Mouse (Mus musculus) liver, embryonic 12.5 days (tissue): ENCODE measurements around the gene Syn2. TPM values are rescaled to one million over a fixed set of nuclear protein-coding genes. Genes with fewer than 3 reads are reported as not detected.

Source experiments
- ATAC-seq: fragments of 200-750 bp; cut with Nextera tagmentation; 2 replicates; pipeline ENCODE4 v1.8.0; 2017; ENCODE audit warnings: moderate number of reproducible peaks, mild to moderate bottlenecking, moderate library complexity
- H3K27ac ChIP-seq: fragments of 300-500 bp; sonication (generic); 2 replicates; pipeline ENCODE4 v1.5.1; 2016; ENCODE audit warnings: mild to moderate bottlenecking
- H3K27me3 ChIP-seq: fragments of 300-500 bp; sonication (generic); replicated peaks from 2 replicates; pipeline ENCODE4 v1.6.1; 2016; ENCODE audit warnings: mild to moderate bottlenecking, moderate library complexity
- H3K36me3 ChIP-seq: fragments of 300-500 bp; sonication (generic); 2 replicates; pipeline ENCODE4 v1.6.1; 2016; ENCODE audit warnings: mild to moderate bottlenecking, moderate library complexity
- H3K4me1 ChIP-seq: fragments of 300-500 bp; sonication (generic); 2 replicates; pipeline ENCODE4 v1.6.1; 2016
- H3K4me2 ChIP-seq: fragments of 300-500 bp; sonication (generic); 2 replicates; pipeline ENCODE4 v1.6.1; 2016; ENCODE audit warnings: mild to moderate bottlenecking, moderate library complexity
- H3K4me3 ChIP-seq: fragments of 300-500 bp; sonication (generic); 2 replicates; pipeline ENCODE4 v1.5.1; 2016; ENCODE audit warnings: mild to moderate bottlenecking, moderate library complexity
- H3K9ac ChIP-seq: fragments of 300-500 bp; sonication (generic); 2 replicates; pipeline ENCODE4 v1.6.1; 2016; ENCODE audit warnings: mild to moderate bottlenecking, moderate library complexity
- H3K9me3 ChIP-seq: fragments of 300-500 bp; sonication (generic); replicated peaks from 2 replicates; pipeline ENCODE4 v1.6.1; 2016; ENCODE audit warnings: mild to moderate bottlenecking, moderate library complexity
- WGBS: fragments of 180-500 bp; shearing (Covaris S2); methylation state at CpG from one replicate; pipeline ENCODE4 v1.1.7; 2016; ENCODE audit not compliant: insufficient replicate concordance; 5-methylcytosine and 5-hydroxymethylcytosine counted together
- microRNA-seq: library from miRNA; unstranded; fragments of <30 nt; microRNA quantifications from one replicate; pipeline ENCODE4, GENCODE M21; 2017
- polyA plus RNA-seq: library from polyadenylated mRNA; unstranded; fragments of >200 nt; fragmentation: Nextera tagmentation; extraction: Ambion mirVana; gene quantifications from 2 replicates; pipeline ENCODE4 v1.2.1, GENCODE M21; 2016

The Syn2 gene
- polyA plus RNA-seq, 1 experiment from 2014 or later = not detected

DNA sequence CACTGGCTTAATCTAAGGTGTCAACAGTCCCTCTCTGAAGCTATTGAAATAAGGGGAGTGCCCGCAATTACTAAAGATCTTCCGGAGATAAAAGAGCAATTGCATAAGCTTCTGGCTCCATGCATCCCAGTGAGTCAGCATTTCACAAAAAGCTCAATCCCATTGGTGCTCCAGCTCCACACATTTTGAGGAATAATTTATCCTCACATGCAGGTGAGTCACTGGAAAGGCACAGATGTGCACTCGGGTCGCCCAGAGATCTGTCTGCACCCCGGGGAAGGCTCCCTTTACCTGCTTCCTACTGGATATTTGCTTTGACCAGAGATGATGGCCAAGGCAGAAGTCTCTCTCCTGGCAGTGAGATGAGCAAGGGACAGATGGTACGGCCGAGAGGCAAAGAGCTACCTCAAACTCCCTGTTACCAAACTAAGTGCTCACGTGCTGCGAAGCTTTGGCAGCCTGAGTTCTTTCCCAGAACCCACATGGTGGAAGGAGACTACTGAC is 178.6 kb downstream of the Syn2 start:
- Histone ChIP-seq H3K4me3 (no peak overlapping the region), H3K27me3 (no peaks in the 10 kb centered on the region), H3K27ac (no peak overlapping the region), H3K4me1 (no peaks in the 10 kb centered on the region), H3K9me3 (no peaks in the 10 kb centered on the region), H3K36me3 (no peaks in the 10 kb centered on the region), H3K9ac (no peak overlapping the region), H3K4me2 (no peak overlapping the region)
- ATAC-seq = no peak
- WGBS = 66% methylated on average over 9 of the region's 9 CpGs

DNA sequence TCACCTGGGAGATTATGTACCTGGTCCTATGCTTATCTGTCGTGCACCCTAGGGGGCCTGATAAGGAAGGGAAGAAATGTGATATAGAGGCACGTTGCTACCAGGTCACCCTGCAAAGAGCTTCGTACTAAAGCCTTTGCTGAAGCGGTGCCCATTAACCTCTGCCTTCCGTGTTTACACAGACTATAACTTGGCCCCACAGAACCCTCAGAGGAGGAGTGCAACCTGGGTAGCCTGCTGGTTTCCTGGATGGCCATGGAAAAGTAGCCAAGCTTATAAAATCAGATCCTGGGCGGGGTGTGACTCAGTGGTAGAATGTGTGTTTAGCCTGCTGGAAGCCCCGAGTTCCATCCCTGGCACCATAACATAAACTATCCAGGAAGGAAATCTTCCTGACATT is 179.2 kb downstream of the Syn2 start:
- Histone ChIP-seq H3K4me3 (no peak overlapping the region), H3K9ac (no peak overlapping the region), H3K4me1 (no peaks in the 10 kb centered on the region), H3K9me3 (no peaks in the 10 kb centered on the region), H3K27ac (no peak overlapping the region), H3K36me3 (no peaks in the 10 kb centered on the region), H3K4me2 (no peak overlapping the region), H3K27me3 (no peaks in the 10 kb centered on the region)
- 58% methylated on average over 7 of the region's 7 CpGs for WGBS
- no peak for ATAC-seq

DNA sequence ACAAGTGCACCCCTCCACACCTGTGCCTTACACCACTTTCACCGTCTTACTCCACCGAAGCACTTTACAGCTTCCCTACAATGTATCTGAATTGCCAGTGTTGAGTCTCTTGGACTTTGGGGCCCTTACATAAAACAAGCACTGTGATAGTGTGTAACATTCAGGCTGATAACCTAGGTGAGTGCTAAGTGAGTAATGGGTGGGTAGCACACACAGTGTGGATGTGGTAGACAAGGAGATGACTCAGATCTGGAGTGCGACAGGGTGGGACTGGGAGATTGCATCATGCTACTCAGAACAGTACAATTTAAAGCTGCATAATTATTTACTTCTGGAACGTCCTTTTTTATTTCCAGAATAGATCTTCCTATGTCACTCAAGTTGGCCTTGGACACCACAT is 181.1 kb downstream of the Syn2 start:
- Histone ChIP-seq H3K9me3 (no peaks in the 10 kb centered on the region), H3K9ac (no peak overlapping the region), H3K27ac (no peak overlapping the region), H3K4me2 (no peak overlapping the region), H3K4me3 (no peak overlapping the region), H3K4me1 (no peaks in the 10 kb centered on the region), H3K36me3 (no peaks in the 10 kb centered on the region), H3K27me3 (no peaks in the 10 kb centered on the region)
- no peak for ATAC-seq
- 62% methylated on average over 4 of the region's 4 CpGs for WGBS

DNA sequence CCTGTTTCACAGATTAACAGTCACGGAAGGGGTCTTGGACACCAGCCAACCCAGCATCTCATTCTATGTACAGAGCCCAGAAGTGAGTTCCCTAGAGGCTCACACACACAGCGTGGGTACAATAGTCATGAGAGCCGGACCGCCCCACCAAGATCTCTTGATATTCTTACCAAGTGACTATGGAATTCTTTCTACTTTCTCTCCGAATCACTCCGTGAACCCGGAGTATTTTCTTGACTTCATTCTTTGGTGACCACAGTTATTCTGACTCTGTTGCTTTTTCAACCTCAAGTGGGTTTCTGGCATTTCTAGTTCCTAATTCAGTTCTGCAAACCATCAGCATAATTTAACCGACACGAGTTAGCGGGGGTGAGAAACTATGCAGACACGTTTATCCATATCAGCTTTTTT is 182.1 kb downstream of the Syn2 start:
- Histone ChIP-seq H3K4me3 (no peak overlapping the region), H3K4me2 (no peak overlapping the region), H3K27ac (no peak overlapping the region), H3K36me3 (no peaks in the 10 kb centered on the region), H3K27me3 (no peaks in the 10 kb centered on the region), H3K4me1 (no peaks in the 10 kb centered on the region), H3K9me3 (no peaks in the 10 kb centered on the region), H3K9ac (no peak overlapping the region)
- ATAC-seq = no peak
- WGBS = 67% methylated on average over 11 of the region's 11 CpGs

DNA sequence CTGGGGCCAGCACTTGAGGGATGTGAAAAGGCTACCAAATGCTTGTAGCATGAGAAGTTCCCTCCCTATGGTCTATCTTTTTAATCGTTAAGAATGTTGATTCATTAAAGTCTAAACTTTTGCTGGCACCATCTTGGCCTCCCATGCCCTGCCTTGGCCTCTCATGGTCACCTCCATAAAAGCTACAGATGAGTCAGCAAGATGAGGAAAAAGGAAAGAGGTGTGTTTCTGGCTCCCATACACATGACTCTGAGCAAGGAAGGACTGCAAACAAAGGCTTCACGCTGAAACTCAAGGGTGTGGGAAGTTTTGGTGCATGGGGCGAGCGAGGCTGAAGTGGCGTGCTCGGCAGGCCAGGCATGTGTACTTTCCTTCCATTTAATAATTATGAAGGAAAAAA is 184.1 kb downstream of the Syn2 start:
- Histone ChIP-seq H3K27me3 (no peaks in the 10 kb centered on the region), H3K4me2 (no peak overlapping the region), H3K9ac (no peak overlapping the region), H3K36me3 (no peaks in the 10 kb centered on the region), H3K4me1 (no peaks in the 10 kb centered on the region), H3K4me3 (no peak overlapping the region), H3K9me3 (no peaks in the 10 kb centered on the region), H3K27ac (no peak overlapping the region)
- ATAC-seq = no peak
- WGBS = 73% methylated on average over 6 of the region's 6 CpGs

DNA sequence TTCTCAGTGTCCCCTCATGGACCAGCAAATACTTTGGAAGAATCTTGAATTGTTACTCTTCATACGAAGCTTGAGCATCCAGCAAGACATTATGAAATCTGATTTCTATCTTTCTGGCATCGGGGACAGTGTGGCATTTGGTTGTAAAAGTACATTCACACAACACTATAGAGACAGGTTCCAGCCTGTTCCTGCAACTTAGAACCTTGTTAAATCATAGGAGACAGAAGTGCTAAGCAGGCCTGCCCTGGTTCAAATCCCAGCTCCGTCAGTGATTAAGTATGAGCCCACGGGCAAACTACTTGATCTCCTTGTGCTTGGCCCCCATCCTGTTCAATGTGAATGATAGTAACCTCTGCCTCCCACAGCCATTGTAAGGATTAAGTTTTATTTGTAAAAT is 185.0 kb downstream of the Syn2 start:
- no peak overlapping the region for H3K4me3 ChIP-seq
- H3K36me3 ChIP-seq = no peaks in the 10 kb centered on the region
- 75% methylated on average over 4 of the region's 4 CpGs for WGBS
- H3K9ac ChIP-seq = no peak overlapping the region
- no peak for ATAC-seq
- no peak overlapping the region for H3K4me2 ChIP-seq
- H3K27ac ChIP-seq = no peak overlapping the region
- H3K4me1 ChIP-seq = no peaks in the 10 kb centered on the region
- no peaks in the 10 kb centered on the region for H3K27me3 ChIP-seq
- no peaks in the 10 kb centered on the region for H3K9me3 ChIP-seq

DNA sequence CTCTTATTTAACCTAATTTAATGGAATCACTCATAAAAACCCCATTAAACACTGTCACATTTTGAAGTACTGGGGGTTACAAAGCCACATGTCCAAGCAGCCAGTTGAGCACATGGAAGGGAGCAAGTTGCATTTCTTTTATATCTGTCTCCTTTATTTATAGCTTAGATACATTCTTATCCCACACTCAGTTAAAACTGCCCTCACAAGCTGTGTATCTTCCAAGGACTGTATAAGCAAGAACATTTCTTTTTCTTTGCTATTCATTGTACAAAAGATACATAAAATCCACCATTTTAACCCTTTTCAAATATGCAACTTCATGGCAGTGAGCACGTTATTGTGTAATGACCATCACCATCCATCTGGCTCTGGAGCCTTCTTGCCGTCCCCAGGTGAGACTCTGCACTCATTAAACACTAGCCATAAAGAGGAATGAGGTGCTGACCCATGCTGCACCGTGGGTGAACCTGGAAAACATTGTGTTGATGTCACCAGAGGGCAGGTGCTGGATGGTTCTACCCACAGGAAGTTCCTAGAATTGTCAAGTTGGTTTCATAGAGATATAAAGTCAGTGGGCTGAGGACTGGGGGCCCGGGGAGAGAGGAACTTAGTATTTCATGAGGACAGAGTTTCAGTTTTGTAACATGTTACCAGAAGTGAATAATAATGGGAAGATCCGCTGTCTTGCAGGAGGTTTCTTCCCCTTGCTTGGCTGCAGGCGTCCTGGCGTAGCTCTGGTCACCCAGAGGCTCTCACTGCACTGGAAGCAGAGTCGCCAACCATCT is 186.4 kb downstream of the Syn2 start:
- Histone ChIP-seq H3K27ac (no peak overlapping the region), H3K4me2 (no peak overlapping the region), H3K27me3 (no peaks in the 10 kb centered on the region), H3K4me1 (no peaks in the 10 kb centered on the region), H3K36me3 (no peaks in the 10 kb centered on the region), H3K9me3 (no peaks in the 10 kb centered on the region), H3K9ac (no peak overlapping the region), H3K4me3 (no peak overlapping the region)
- ATAC-seq = no peak
- WGBS = 50% methylated on average over 8 of the region's 8 CpGs

DNA sequence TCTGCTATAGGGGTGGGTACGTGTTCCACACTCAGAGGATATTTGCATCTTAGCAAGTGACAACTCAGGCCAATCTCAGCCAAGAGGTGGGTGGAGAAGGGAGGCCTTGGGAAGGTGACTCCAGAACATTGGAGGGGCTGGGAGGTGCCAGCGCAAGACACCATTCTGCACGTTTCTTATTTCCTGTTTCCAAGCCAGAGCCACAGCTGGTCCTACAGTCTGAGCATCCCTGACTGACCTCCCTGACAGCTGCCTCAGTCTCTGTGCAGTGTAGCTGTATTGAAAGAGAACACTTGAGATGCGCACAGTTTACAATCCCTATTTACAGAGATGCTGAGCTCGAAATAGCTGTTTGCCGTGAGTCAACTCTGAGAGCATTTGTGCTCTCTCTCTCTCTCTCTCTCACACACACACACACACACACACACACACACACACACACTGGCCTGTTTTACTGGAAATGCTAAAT is 187.2 kb downstream of the Syn2 start:
- no peaks in the 10 kb centered on the region for H3K36me3 ChIP-seq
- H3K4me3 ChIP-seq = no peak overlapping the region
- H3K27me3 ChIP-seq = no peaks in the 10 kb centered on the region
- no peak for ATAC-seq
- no peak overlapping the region for H3K4me2 ChIP-seq
- WGBS = 60% methylated on average over 6 of the region's 6 CpGs
- H3K27ac ChIP-seq = no peak overlapping the region
- no peak overlapping the region for H3K9ac ChIP-seq
- no peaks in the 10 kb centered on the region for H3K9me3 ChIP-seq
- no peaks in the 10 kb centered on the region for H3K4me1 ChIP-seq

DNA sequence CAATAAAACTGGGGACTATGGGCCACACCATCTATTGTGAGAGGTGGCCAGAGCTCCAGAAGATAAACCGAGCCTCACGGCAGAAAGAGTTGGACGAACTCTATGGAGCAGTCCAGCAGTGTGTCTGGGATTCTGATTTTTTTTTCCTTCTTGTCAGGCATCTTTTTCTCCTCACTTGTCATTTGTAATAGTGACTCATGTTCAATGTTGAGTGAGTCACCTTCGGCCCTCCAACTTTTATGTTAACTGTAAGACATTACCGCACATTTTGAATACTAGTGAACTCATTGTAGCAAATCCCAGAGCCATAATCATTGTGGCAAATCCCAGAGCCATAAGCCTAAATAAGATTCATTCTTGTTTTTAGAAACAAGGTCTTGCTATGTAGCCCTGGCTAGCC is 188.3 kb downstream of the Syn2 start:
- Histone ChIP-seq H3K9me3 (no peaks in the 10 kb centered on the region), H3K27ac (no peak overlapping the region), H3K27me3 (no peaks in the 10 kb centered on the region), H3K9ac (no peak overlapping the region), H3K4me2 (no peak overlapping the region), H3K4me3 (no peak overlapping the region), H3K36me3 (no peaks in the 10 kb centered on the region), H3K4me1 (no peaks in the 10 kb centered on the region)
- 80% methylated on average over 5 of the region's 5 CpGs for WGBS
- ATAC-seq = no peak

DNA sequence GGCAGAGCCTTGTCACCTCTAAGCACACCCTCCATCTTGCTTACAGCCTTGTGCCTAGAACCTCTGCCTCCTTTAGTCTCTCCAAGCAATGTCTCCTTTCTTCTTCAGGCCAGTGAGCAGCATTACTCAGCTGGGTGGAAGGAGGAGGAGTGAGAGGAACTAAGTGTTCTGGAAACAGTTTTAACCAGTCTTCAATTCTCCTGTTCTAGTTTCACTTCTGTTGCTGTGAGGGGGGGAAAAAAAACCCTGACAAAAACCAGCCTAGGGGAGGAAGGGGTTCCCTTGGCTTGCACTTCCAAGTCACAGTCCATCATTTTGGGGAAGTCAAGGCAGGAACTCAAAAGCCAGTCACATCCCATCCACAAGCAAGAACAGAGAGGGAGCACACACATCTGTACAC is 196.3 kb downstream of the Syn2 start:
- no peak for ATAC-seq
- Histone ChIP-seq H3K4me3 (no peak overlapping the region), H3K9me3 (no peaks in the 10 kb centered on the region), H3K9ac (no peak overlapping the region), H3K36me3 (no peaks in the 10 kb centered on the region), H3K27ac (no peak overlapping the region), H3K4me1 (no peaks in the 10 kb centered on the region), H3K4me2 (no peak overlapping the region), H3K27me3 (no peaks in the 10 kb centered on the region)

Small RNA genes lying within 50 kb of the gene (microRNA-seq; reads per million reads assigned to microRNA genes)
- not detected for gene Gm24767

Other genes starting within 250 kb of the Syn2 start
- 19.3 and 20.6 TPM in 2 replicates for gene Vgll4, start 164.9 kb upstream of the Syn2 start, polyA plus RNA-seq
- 45.0 and 47.6 TPM in 2 replicates for gene Tamm41, start 97.0 kb upstream of the Syn2 start, polyA plus RNA-seq
- gene Gm17482, start 92.4 kb downstream of the Syn2 start, polyA plus RNA-seq = not detected in 2 replicates
- 0.02 TPM in 1 of 2 replicates, not detected in the other for gene Timp4, start 117.3 kb downstream of the Syn2 start, polyA plus RNA-seq
- 1.1 and 1.4 TPM in 2 replicates for gene Pparg, start 226.0 kb downstream of the Syn2 start, polyA plus RNA-seq